Mouse (Mus musculus): Measurements from ENCODE around the gene Catip. TPM values are rescaled to one million over a fixed set of nuclear protein-coding genes. Genes with fewer than 3 reads are reported as not detected.
A peak's percentile ranks its signal among the peaks of the same experiment; 100 is the strongest.

Gene Catip
- polyA plus RNA-seq, 2 experiments, result 0.73 to 4.2 TPM

DNA sequence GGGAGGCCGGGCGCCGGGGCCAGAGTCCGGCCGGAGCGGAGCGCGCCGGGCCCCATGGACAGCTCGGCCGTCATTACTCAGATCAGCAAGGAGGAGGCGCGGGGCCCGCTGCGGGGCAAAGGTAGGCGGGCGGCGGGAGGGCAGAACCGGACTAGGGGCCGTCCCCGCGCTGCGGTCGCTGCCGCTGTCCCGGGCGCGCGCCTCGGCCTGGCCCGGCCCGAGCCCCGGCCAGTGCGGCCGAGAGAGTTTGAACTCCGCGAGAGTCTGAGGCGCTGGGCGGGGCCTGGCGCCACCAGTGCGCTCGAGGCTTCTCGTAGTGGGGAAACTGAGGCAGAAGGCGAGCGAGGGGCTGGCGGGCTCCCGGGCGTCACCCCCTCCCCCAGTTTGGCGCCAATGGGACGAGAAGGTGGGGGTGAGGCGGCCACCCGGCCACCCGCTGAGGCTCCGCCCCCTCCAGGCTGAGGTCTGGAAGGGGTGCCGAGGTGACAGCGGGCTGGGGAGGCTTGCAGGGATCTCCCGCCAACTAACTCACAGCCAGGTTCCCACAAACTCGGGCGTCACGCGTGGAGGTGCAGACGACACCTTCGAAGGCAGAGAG lies 30.0 kb downstream of the Catip start:
- no peaks in the 10 kb centered on the region for H3K27me3 ChIP-seq (ENCODE audit: control insufficient read depth, insufficient read depth, low read length)
- peak overlapping the region; percentile 96 for H3K4me2 ChIP-seq (replicated peaks; ENCODE audit: low read depth, low read length, severe bottlenecking)
- ATAC-seq (ENCODE audit: low FRiP score, low read depth) (peak; percentile 35), DNase-seq (ENCODE audit: low spot score) (peak; percentile 49)
- 0% methylated on average over 30 of the region's 63 CpGs for WGBS
- H3K27ac ChIP-seq (replicated peaks; ENCODE audit: low read depth, low read length), result peak overlapping the region; percentile 96
- peaks cover 22% of the 10 kb centered on the region for H3K4me1 ChIP-seq (ENCODE audit: control insufficient read depth, insufficient read depth, low read length)
- H3K36me3 ChIP-seq (ENCODE audit: control insufficient read depth, insufficient read depth, low read length), result peaks cover 25% of the 10 kb centered on the region
- no peaks in the 10 kb centered on the region for H3K9me3 ChIP-seq (ENCODE audit: control insufficient read depth, low read length)
- H3K9ac ChIP-seq (ENCODE audit: low read depth, low read length, severe bottlenecking), result peak overlapping the region; percentile 94
- TF ChIP-seq POLR2A (IDR thresholded peaks at IDR 0.05; ENCODE audit: borderline replicate concordance, extremely low read depth, insufficient read depth, insufficient read length), result 0 out of 2 replicates have a peak, but pooled peaks have one; percentile 28
- peak overlapping the region; percentile 76 for H3K4me3 ChIP-seq (replicated peaks; ENCODE audit: low read length)

DNA sequence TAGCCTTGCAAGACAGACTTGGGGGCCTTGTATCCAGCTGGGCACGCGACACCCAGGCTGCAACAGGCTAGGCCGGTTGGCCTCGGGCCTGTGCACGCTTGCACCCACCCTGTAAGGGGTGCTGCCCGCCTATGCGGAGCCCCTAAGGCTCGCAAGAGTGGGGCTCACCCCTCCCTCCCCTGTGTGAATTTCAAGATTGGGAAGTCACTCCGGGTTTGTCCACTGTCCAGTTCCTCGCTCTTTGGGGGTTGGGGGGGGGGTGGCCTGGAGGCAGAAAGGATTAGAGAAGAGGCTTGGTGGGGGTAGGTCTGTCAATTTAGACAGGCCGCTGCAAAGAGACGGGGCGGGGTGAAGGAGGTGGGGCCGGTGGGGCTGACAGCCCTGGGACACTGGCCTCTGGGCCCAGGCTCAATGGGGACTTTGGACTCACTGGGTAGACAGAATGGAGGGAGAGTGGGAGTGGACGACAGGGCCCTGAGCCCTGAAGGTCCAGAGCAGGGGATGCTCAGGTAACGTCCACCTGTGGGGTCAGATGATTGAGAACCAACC lies 30.6 kb downstream of the Catip start:
- no peak for TF ChIP-seq POLR2A (IDR thresholded peaks at IDR 0.05; ENCODE audit: borderline replicate concordance, extremely low read depth, insufficient read depth, insufficient read length)

DNA sequence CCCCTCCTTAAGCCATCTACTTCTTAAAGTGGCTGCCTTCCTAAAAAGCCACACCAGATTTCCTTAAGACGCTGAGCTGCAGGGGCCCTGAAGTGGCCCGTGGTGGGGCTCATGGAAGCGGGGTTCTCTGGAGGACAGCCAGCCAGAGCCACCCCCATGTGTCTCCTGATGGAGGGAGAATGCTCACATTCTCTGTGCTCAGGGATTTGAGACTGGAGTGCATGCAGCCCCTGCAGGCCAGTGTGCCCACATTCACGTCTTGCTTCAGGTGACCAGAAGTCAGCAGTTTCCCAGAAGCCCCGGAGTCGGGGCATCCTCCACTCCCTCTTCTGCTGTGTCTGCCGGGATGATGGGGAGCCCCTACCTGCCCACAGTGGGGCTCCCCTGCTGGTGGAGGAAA lies 31.1 kb downstream of the Catip start:
- H3K27ac ChIP-seq (replicated peaks; ENCODE audit: low read depth, low read length), result peak overlapping the region; percentile 96
- H3K4me2 ChIP-seq (replicated peaks; ENCODE audit: low read depth, low read length, severe bottlenecking), result peak overlapping the region; percentile 96
- H3K4me3 ChIP-seq (replicated peaks; ENCODE audit: low read length), result peak overlapping the region; percentile 76
- TF ChIP-seq POLR2A (IDR thresholded peaks at IDR 0.05; ENCODE audit: borderline replicate concordance, extremely low read depth, insufficient read depth, insufficient read length), result no peak
- H3K4me1 ChIP-seq (ENCODE audit: control insufficient read depth, insufficient read depth, low read length), result peaks cover 14% of the 10 kb centered on the region
- H3K36me3 ChIP-seq (ENCODE audit: control insufficient read depth, insufficient read depth, low read length), result peaks cover 25% of the 10 kb centered on the region
- WGBS, result 50% methylated on average over 7 of the region's 7 CpGs
- peak overlapping the region; percentile 94 for H3K9ac ChIP-seq (ENCODE audit: low read depth, low read length, severe bottlenecking)
- no peaks in the 10 kb centered on the region for H3K27me3 ChIP-seq (ENCODE audit: control insufficient read depth, insufficient read depth, low read length)
- no peak for ATAC-seq (ENCODE audit: low FRiP score, low read depth)
- no peaks in the 10 kb centered on the region for H3K9me3 ChIP-seq (ENCODE audit: control insufficient read depth, low read length)
- DNase-seq (ENCODE audit: low spot score), result no peak

More for the DNA sequence above, 30.6 kb downstream of the Catip start:
- H3K9ac ChIP-seq (ENCODE audit: low read depth, low read length, severe bottlenecking), result peak overlapping the region; percentile 94
- WGBS, result 1% methylated on average over 16 of the region's 16 CpGs
- peak overlapping the region; percentile 96 for H3K4me2 ChIP-seq (replicated peaks; ENCODE audit: low read depth, low read length, severe bottlenecking)
- H3K9me3 ChIP-seq (ENCODE audit: control insufficient read depth, low read length), result no peaks in the 10 kb centered on the region
- H3K27me3 ChIP-seq (ENCODE audit: control insufficient read depth, insufficient read depth, low read length), result no peaks in the 10 kb centered on the region
- peaks cover 25% of the 10 kb centered on the region for H3K36me3 ChIP-seq (ENCODE audit: control insufficient read depth, insufficient read depth, low read length)
- peaks cover 18% of the 10 kb centered on the region for H3K4me1 ChIP-seq (ENCODE audit: control insufficient read depth, insufficient read depth, low read length)
- no peak for DNase-seq (ENCODE audit: low spot score)
- no peak for ATAC-seq (ENCODE audit: low FRiP score, low read depth)
- H3K27ac ChIP-seq (replicated peaks; ENCODE audit: low read depth, low read length), result peak overlapping the region; percentile 96
- H3K4me3 ChIP-seq (replicated peaks; ENCODE audit: low read length), result peak overlapping the region; percentile 76

DNA sequence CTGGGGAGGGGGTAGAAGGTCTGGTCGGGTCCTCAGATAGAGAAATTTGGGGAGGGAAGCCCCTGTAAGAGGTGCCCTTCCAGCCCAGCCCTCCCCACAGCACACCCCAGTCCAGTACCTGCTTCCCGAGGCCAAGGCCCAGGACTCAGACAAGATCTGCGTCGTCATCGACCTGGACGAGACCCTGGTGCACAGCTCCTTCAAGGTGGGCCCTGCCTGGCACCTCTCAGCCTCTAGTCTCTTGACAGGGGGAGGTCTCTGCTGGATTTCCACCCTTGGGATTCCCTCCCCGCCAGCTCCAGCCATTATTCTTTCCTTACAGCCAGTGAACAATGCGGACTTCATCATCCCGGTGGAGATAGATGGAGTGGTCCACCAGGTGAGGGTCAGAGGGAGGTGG lies 31.8 kb downstream of the Catip start:
- no peak for DNase-seq (ENCODE audit: low spot score)
- Histone ChIP-seq H3K27me3 (ENCODE audit: control insufficient read depth, insufficient read depth, low read length) (no peaks in the 10 kb centered on the region), H3K27ac (replicated peaks; ENCODE audit: low read depth, low read length) (no peak overlapping the region), H3K9me3 (ENCODE audit: control insufficient read depth, low read length) (no peaks in the 10 kb centered on the region), H3K4me1 (ENCODE audit: control insufficient read depth, insufficient read depth, low read length) (peaks cover 14% of the 10 kb centered on the region), H3K36me3 (ENCODE audit: control insufficient read depth, insufficient read depth, low read length) (peaks cover 25% of the 10 kb centered on the region), H3K4me3 (replicated peaks; ENCODE audit: low read length) (peak overlapping the region; percentile 76; the same call in 1 of the 2 replicates), H3K4me2 (replicated peaks; ENCODE audit: low read depth, low read length, severe bottlenecking) (peak overlapping the region; percentile 96; the same call in 1 of the 2 replicates), H3K9ac (ENCODE audit: low read depth, low read length, severe bottlenecking) (no peak overlapping the region)
- 92% methylated on average over 9 of the region's 9 CpGs for WGBS
- no peak for TF ChIP-seq POLR2A (IDR thresholded peaks at IDR 0.05; ENCODE audit: borderline replicate concordance, extremely low read depth, insufficient read depth, insufficient read length)
- ATAC-seq (ENCODE audit: low FRiP score, low read depth), result no peak

DNA sequence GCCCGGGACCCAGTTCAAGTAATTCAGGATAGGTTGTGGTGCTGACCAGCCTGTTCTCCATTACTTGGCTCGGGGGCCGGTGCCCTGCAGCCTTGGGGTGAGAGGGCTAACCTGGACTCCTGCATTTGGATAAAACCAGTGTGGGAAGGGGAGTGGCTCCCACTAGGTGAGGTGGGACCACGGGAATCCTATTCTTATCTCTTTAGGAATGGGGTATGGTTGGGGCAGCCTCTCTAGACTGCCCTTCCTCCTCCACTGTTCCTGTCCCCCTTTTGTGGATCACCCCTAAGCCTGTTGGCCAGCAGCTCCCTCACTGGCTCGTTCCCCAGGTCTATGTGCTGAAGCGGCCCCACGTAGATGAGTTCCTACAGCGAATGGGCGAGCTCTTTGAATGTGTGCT lies 32.4 kb downstream of the Catip start:
- H3K4me3 ChIP-seq (replicated peaks; ENCODE audit: low read length), result no peak overlapping the region
- no peak overlapping the region for H3K9ac ChIP-seq (ENCODE audit: low read depth, low read length, severe bottlenecking)
- TF ChIP-seq POLR2A (IDR thresholded peaks at IDR 0.05; ENCODE audit: borderline replicate concordance, extremely low read depth, insufficient read depth, insufficient read length), result no peak
- peaks cover 25% of the 10 kb centered on the region for H3K36me3 ChIP-seq (ENCODE audit: control insufficient read depth, insufficient read depth, low read length)
- H3K4me2 ChIP-seq (replicated peaks; ENCODE audit: low read depth, low read length, severe bottlenecking), result no peak overlapping the region
- H3K27me3 ChIP-seq (ENCODE audit: control insufficient read depth, insufficient read depth, low read length), result no peaks in the 10 kb centered on the region
- ATAC-seq (ENCODE audit: low FRiP score, low read depth) (no peak), DNase-seq (ENCODE audit: low spot score) (no peak)
- no peak overlapping the region for H3K27ac ChIP-seq (replicated peaks; ENCODE audit: low read depth, low read length)
- H3K9me3 ChIP-seq (ENCODE audit: control insufficient read depth, low read length), result no peaks in the 10 kb centered on the region
- H3K4me1 ChIP-seq (ENCODE audit: control insufficient read depth, insufficient read depth, low read length), result peaks cover 14% of the 10 kb centered on the region
- WGBS, result 87% methylated on average over 9 of the region's 9 CpGs
